Mouse (Mus musculus) olfactory bulb, adult 2 months (tissue): ENCODE measurements around the gene Sertad1.
"Not testable (repeated sequence)": the region's sequence is repeated elsewhere in the genome, so short reads cannot be mapped to it uniquely, and the experiment has no call there.

Experiments used
- CTCF ChIP-seq: fragments of 200-500 bp; IDR thresholded peaks from 2 replicates; pipeline ENCODE4 v1.5.1; 2012; ENCODE audit warnings: low read depth, mild to moderate bottlenecking, low read length, moderate library complexity; ENCODE audit not compliant: insufficient read depth
- POLR2A ChIP-seq: fragments of 200-500 bp; IDR thresholded peaks from 2 replicates; pipeline ENCODE4 v1.6.1; 2012; ENCODE audit warnings: mild to moderate bottlenecking, low read depth, low read length, moderate library complexity; ENCODE audit not compliant: insufficient read depth

DNA sequence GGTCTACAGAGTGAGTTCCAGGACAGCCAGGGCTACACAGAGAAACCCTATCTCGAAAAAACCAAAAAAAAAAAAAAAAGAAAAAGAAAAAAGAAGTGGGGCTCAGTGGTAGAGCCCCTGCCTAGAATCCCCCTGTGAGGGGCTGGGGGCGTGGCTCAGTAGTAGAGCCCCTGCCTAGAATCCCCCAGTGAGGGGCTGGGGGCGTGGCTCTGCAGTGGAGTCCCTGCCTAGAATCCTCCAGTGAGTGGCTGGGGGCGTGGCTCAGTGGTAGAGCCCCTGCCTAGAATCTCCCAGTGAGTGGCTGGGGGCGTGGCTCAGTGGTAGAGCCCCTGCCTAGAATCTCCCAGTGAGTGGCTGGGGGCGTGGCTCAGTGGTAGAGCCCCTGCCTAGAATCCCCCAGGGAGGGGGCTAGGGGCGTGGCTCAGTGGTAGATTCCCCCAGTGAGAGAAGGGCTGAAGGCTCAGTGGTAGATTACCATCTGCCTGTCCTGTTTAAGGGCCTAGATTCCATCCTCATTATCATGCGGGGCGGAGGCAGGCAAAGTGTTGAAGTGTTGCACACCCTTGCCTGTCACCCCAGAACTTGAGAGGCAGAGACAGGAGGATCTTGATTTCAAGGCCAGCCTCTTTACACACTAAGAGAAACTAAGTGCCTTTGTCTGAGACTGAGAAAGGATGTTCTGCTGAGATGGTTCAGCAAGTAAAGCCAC lies 8.1 kb downstream of the Sertad1 start:
- TF ChIP-seq CTCF, POLR2A: not testable (repeated sequence)
